Mouse (Mus musculus): ENCODE results near the gene Galnt18.

DNA sequence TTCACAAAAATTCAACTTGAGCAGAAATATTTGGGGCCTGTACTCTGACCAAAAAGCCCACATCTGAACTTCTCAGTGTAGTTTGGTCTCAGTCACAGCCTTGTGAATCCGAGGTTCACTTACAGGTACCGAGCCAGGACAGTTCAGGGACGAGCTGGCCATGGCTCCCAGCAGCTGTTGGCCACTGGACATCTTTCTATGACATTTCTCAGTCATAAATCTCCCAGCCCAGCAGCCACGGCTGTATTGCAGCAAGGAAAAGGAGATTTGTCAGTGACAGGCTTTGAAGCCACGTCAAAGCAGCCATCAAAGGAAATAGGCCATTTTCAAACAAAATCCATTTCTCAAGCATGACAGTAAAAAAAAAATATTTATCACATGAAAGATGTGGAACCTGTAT is 154.0 kb downstream of the Galnt18 start:
- TF ChIP-seq CTCF (IDR thresholded peaks at IDR 0.05; ENCODE audit: extremely low read depth, insufficient read depth, low read length), result no peak
- no peak for TF ChIP-seq POLR2A (IDR thresholded peaks at IDR 0.05; ENCODE audit: extremely low read depth, insufficient read depth, low read length)

All from cortical plate, adult 2 months (tissue).